In genomic region chr6:8631362-8631761, GRCm38 (mm10) we compare ENCODE assay signal across 13 mouse cellular contexts.
"Had no signal": no experiment of that assay in that cellular context is flagged by ENCODE, and none has a peak within 500 bp of the region (broad histone marks: within the 10 kb centered on the region; RNA-seq: fewer than 3 reads in every experiment).

No protein-coding gene starts in this region.

- DNase-seq: liver, postnatal 0 days; lung, adult 2 months; lung, postnatal 14 days; lung, postnatal 36 days; midbrain, embryonic 14.5 days; retina, postnatal 1 day; right cerebral cortex, adult 18-20 months; right cerebral cortex, postnatal 25 days; right cerebral cortex, postnatal 4 days; spleen, adult 18-20 months; thymus, adult 18-20 months; thymus, postnatal 14 days; thymus, postnatal 36 days had no signal
